In genomic region chr6:17938631-17939346, GRCm38 (mm10) we compare ENCODE assay signal across 12 mouse cellular contexts.
DNase-seq lines count a peak whose midpoint lies in the region; ATAC-seq and TF ChIP-seq lines count a peak whose summit lies in the region.
"Had no signal": no experiment of that assay in that cellular context is flagged by ENCODE, and none has a peak within 500 bp of the region (broad histone marks: within the 10 kb centered on the region; RNA-seq: fewer than 3 reads in every experiment).

No protein-coding gene starts in this region.

- no peak overlapping the region for H3K27ac ChIP-seq in liver, adult 2 months (replicated peaks; ENCODE audit: insufficient read depth, low read depth, low read length)
- H3K27ac ChIP-seq in liver, postnatal 0 days (ENCODE audit: low read depth): no peak overlapping the region
- H3K27ac ChIP-seq in intestine, embryonic 15.5 days: no peak overlapping the region
- no peak overlapping the region for H3K27ac ChIP-seq in stomach, embryonic 15.5 days
- H3K27ac ChIP-seq: heart, adult 2 months; left cerebral cortex, adult 2 months had no signal

- TF ChIP-seq CTCF in liver, adult 2 months (IDR thresholded peaks at IDR 0.05; ENCODE audit: low read depth, low read length): no peak
- no peak for TF ChIP-seq CTCF in liver, postnatal 0 days (IDR thresholded peaks at IDR 0.05; ENCODE audit: low read depth)

- no peak for ATAC-seq in liver, postnatal 0 days
- peak; percentile 90 for ATAC-seq in intestine, embryonic 15.5 days
- ATAC-seq in stomach, embryonic 15.5 days (ENCODE audit: insufficient read depth, low FRiP score, low read depth): peak; percentile 77
- no peak for ATAC-seq in erythroid progenitor cell, adult 5-6 weeks (replicated peaks; ENCODE audit: low FRiP score, poor library complexity, severe bottlenecking)

- no peak overlapping the region for H3K9ac ChIP-seq in liver, adult 2 months (ENCODE audit: low read depth, low read length)
- no peak overlapping the region for H3K9ac ChIP-seq in liver, postnatal 0 days (replicated peaks)
- H3K9ac ChIP-seq in intestine, embryonic 15.5 days: no peak overlapping the region
- no peak overlapping the region for H3K9ac ChIP-seq in stomach, embryonic 15.5 days

- H3K36me3 ChIP-seq in liver, adult 2 months (ENCODE audit: control insufficient read depth, insufficient read depth, low read length): no peaks in the 10 kb centered on the region
- H3K36me3 ChIP-seq in liver, postnatal 0 days (replicated peaks; ENCODE audit: insufficient read depth, low read length): peaks cover 7% of the 10 kb centered on the region; the same call in 1 of the 2 replicates
- H3K36me3 ChIP-seq in intestine, embryonic 15.5 days: peaks cover 4% of the 10 kb centered on the region; the same call in 1 of the 2 replicates
- H3K36me3 ChIP-seq in stomach, embryonic 15.5 days: no peaks in the 10 kb centered on the region

- TF ChIP-seq POLR2A in liver, adult 2 months (IDR thresholded peaks at IDR 0.05; ENCODE audit: extremely low read depth, insufficient read depth, low read length): no peak

- no peak overlapping the region for H3K4me2 ChIP-seq in liver, postnatal 0 days (ENCODE audit: low read depth, low read length)
- H3K4me2 ChIP-seq in intestine, embryonic 15.5 days (replicated peaks): no peak overlapping the region
- H3K4me2 ChIP-seq in stomach, embryonic 15.5 days: no peak overlapping the region

- no peaks in the 10 kb centered on the region for H3K4me1 ChIP-seq in liver, adult 2 months (ENCODE audit: control insufficient read depth, insufficient read depth, low read length)
- no peaks in the 10 kb centered on the region for H3K4me1 ChIP-seq in liver, postnatal 0 days (ENCODE audit: insufficient read depth)
- 0 out of 2 replicates have a peak, but pooled peaks cover 4% of the 10 kb centered on the region for H3K4me1 ChIP-seq in intestine, embryonic 15.5 days (replicated peaks)
- H3K4me1 ChIP-seq in stomach, embryonic 15.5 days: no peaks in the 10 kb centered on the region

- peak; percentile 46 for DNase-seq in liver, adult 2 months (ENCODE audit: extremely low read depth, low read depth, low spot score)
- DNase-seq in liver, postnatal 0 days: no peak
- DNase-seq in NIH3T3 (ENCODE audit: low read depth): peak; percentile 52
- no peak for DNase-seq in kidney, postnatal 25 days
- DNase-seq: cerebellum, adult 9-10 months; heart, adult 2 months; thymus, postnatal 25 days had no signal

- no peaks in the 10 kb centered on the region for H3K9me3 ChIP-seq in liver, postnatal 0 days (ENCODE audit: low read length)
- no peaks in the 10 kb centered on the region for H3K9me3 ChIP-seq in intestine, embryonic 15.5 days
- no peaks in the 10 kb centered on the region for H3K9me3 ChIP-seq in stomach, embryonic 15.5 days

- no peak overlapping the region for H3K4me3 ChIP-seq in liver, adult 2 months (ENCODE audit: insufficient read depth, low read depth, low read length)
- no peak overlapping the region for H3K4me3 ChIP-seq in liver, postnatal 0 days (ENCODE audit: low read depth, low read length)
- H3K4me3 ChIP-seq in intestine, embryonic 15.5 days (replicated peaks): no peak overlapping the region
- H3K4me3 ChIP-seq in stomach, embryonic 15.5 days (replicated peaks): no peak overlapping the region
- H3K4me3 ChIP-seq: heart, adult 2 months; left cerebral cortex, adult 2 months had no signal

- 34% methylated on average over 11 of the region's 11 CpGs for WGBS in liver, adult 2 months
- 50% methylated on average over 11 of the region's 11 CpGs for WGBS in liver, postnatal 0 days (ENCODE audit: insufficient replicate concordance)
- 35% methylated on average over 11 of the region's 11 CpGs for WGBS in intestine, embryonic 15.5 days
- WGBS in stomach, embryonic 15.5 days: 38% methylated on average over 11 of the region's 11 CpGs

- no peak for TF ChIP-seq EP300 in liver, postnatal 0 days (IDR thresholded peaks at IDR 0.05; ENCODE audit: low read depth)

- no peaks in the 10 kb centered on the region for H3K27me3 ChIP-seq in liver, adult 2 months (ENCODE audit: control insufficient read depth, insufficient read depth, low read length)
- no peaks in the 10 kb centered on the region for H3K27me3 ChIP-seq in liver, postnatal 0 days (ENCODE audit: insufficient read depth, low read length)
- no peaks in the 10 kb centered on the region for H3K27me3 ChIP-seq in intestine, embryonic 15.5 days (replicated peaks)
- no peaks in the 10 kb centered on the region for H3K27me3 ChIP-seq in stomach, embryonic 15.5 days (replicated peaks)
- H3K27me3 ChIP-seq: CH12.LX had no signal

- no peaks in the 10 kb centered on the region for H3K79me2 ChIP-seq in liver, adult 2 months (ENCODE audit: control insufficient read depth, insufficient read depth, low read length)

Comparison
In these comparisons a context has a peak if more than half of its experiments do, and no peak if none do; other contexts are left out.
1. DNase-seq: peak in liver, adult 2 months (single experiment) and NIH3T3 (single experiment); none in liver, postnatal 0 days (single experiment) and kidney, postnatal 25 days (0 of 2).
2. ATAC-seq: peak in intestine, embryonic 15.5 days (single experiment) and stomach, embryonic 15.5 days (single experiment); none in liver, postnatal 0 days (single experiment) and erythroid progenitor cell, adult 5-6 weeks (single experiment).